Mouse (Mus musculus): Measurements from ENCODE around the gene Nelfcd. TPM values are rescaled to one million over a fixed set of nuclear protein-coding genes. Genes with fewer than 3 reads are reported as not detected.
A peak's percentile ranks its signal among the peaks of the same experiment; 100 is the strongest.

Gene Nelfcd
- total RNA-seq, 4 experiments from 2014 or later, result 27.3 to 28.7 (median 28.4) TPM

DNA sequence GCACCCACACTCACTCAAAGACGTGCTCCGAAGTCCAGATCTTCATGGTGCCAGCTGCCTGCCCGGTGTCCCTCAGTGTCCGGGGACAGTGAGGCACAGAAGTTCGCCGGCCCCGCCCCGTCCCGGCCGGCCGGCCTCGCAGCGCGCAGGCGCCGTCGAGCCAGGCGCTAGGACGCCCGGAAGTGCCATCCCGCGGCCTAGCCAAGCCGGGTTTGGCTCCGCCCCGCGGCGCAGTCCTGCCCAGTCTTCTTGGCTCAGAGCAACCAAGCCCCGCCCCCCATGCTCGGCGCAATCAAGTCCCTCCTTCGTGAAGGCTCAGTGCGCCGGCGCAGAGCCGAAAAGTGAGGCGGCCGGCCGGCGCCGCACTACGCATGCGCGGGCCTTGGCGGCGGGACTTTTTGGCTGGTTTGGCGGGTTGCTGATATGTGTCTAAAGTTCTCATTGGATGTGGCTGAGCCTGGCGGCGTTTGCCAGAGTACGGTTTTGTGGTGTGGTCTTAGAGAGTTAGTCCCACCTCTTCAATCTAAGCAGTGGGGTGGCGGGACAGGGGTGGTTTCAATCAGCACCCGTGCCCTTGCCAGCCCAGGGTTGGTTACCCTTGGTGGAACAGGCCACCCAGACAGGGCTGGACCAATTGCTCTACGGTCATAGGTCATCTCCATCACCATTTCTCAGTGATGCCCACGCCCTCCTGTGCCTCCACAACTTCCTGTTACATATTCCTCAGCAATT, 57.4 kb downstream of the Nelfcd start, which contains the start of gene Prelid3b:
TSS of gene Prelid3b (minus strand) at position 264 of the 732 bp plus-strand sequence.
- DNase-seq (ENCODE audit: low spot score), result peak; percentile 98

DNA sequence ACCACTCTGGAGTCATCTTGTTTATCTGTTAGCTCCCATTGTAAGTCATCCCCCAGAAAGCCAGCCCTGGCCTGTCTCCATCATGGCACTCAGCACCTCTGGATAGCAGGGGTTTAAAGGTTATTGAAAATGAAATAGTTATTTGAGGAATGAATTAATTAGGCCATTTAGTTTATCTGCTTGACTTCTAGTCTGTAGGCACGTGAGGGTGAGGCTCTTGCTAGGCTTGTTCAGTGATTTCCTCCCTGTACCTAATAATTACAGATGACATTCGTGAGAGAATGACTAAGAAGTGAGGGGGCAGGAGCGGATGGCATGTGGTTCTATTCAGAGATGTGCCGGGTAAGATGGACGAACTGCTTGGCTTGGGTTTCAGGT, 57.9 kb downstream of the Nelfcd start:
- DNase-seq (ENCODE audit: low spot score), result no peak

Other genes starting within 250 kb of the Nelfcd start
- gene Gnas, start 131.5 kb upstream of the Nelfcd start, total RNA-seq (2022), result 1,000 to 10,000 TPM; 1,172 to 1,307 (median 1,221) TPM
- gene Gm20721, start 69.1 kb upstream of the Nelfcd start, total RNA-seq (2022), result 1 to 10 TPM; 1.3 to 1.7 (median 1.5) TPM
- 10 to 100 TPM; 23.2 to 31.4 (median 25.9) TPM for gene Ctsz, start 23.2 kb downstream of the Nelfcd start, total RNA-seq (2022)
- 10 to 100 TPM in 1 of 4 experiments, 1 to 10 TPM in 3; 4.1 to 10.8 (median 6.5) TPM for gene Tubb1, start 34.9 kb downstream of the Nelfcd start, total RNA-seq (2022)
- 1,000 to 10,000 TPM; 1,537 to 1,974 (median 1,684) TPM for gene Atp5e, start 48.3 kb downstream of the Nelfcd start, total RNA-seq (2022)
- gene Prelid3b, start 57.3 kb downstream of the Nelfcd start, total RNA-seq (2022), result 10 to 100 TPM; 49.9 to 68.8 (median 58.7) TPM
- under 1 TPM; 0.03 to 0.14 (median 0.06) TPM for gene Zfp831, start 227.7 kb downstream of the Nelfcd start, total RNA-seq (2022)

All from heart, adult 8-10 months (tissue).